Mouse (Mus musculus) testis, adult 2 months (tissue): ENCODE measurements around the gene Erich6.

Experiments
- CTCF ChIP-seq: fragments of 200-500 bp; IDR thresholded peaks from 2 replicates; pipeline ENCODE4 v1.5.1; 2012; ENCODE audit warnings: low read depth, mild to moderate bottlenecking, inconsistent platforms, low read length, moderate library complexity; ENCODE audit not compliant: control insufficient read depth, insufficient read depth, insufficient replicate concordance
- POLR2A ChIP-seq: fragments of 200-500 bp; IDR thresholded peaks from 2 replicates; pipeline ENCODE4 v1.6.1; 2012; ENCODE audit warnings: low read depth, mild to moderate bottlenecking, inconsistent platforms, low read length, moderate library complexity; ENCODE audit not compliant: control insufficient read depth

GRCm38 (mm10) chr3:58682336-58682735 lies 45.3 kb upstream of the Erich6 start:
- TF ChIP-seq POLR2A (no peak), CTCF (no peak)
